Mouse (Mus musculus): ENCODE data around the gene Dach1. TPM values are rescaled to one million over a fixed set of nuclear protein-coding genes. Genes with fewer than 3 reads are reported as not detected.
A peak's percentile ranks its signal among the peaks of the same experiment; 100 is the strongest.

Dach1 gene
- polyA plus RNA-seq (2016; fragmentation: Nextera tagmentation; extraction: Ambion mirVana) = 3.4 and 4.0 TPM in 2 replicates

DNA sequence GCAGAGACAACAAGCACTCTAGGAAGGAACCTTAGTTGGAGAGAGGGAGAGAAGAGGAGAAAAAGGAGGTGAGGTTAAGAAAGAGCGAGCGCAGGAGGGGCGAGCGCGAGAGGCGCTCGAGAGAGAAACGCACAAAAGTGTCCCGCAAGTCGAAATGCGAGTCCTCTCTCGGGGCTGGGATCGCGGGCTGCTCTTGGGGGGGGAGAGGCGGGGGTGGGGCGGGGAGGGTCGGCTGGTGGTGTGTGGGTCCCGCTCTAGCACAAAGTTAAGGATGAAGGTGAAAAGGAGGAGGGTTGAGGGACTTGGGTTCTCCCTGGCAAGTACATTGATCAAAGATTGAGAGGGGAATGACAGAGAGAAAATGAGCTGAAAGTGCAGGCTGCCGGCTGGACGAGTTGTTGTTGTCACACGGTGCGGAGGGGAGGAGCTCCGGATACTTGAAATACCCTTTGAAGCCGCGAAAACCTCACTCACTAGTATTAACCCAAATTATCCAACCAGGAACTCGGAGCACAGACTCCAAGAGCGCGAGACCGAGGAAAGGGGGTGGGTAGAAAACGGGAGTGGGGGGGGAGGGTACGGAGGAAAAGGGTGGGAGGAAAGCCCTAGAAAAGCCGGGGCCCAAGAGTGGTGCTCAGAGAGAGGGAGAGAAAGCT lies at the start of gene Dach1:
Gene Dach1 (minus strand): TSS at position 345 of the 656 bp plus-strand sequence.
- WGBS = 0% methylated on average over 30 of the region's 32 CpGs

GRCm38 (mm10) chr14:98200089-98200488 lies 30.5 kb upstream of the Dach1 start:
- Histone ChIP-seq H3K4me1 (no peaks in the 10 kb centered on the region), H3K9me3 (no peaks in the 10 kb centered on the region), H3K4me3 (no peak overlapping the region), H3K27me3 (ENCODE audit: insufficient read depth, poor library complexity, severe bottlenecking) (no peaks in the 10 kb centered on the region), H3K36me3 (no peaks in the 10 kb centered on the region), H3K27ac (no peak overlapping the region)
- 88% methylated on average over 3 of the region's 3 CpGs for WGBS
- no peak for DNase-seq (ENCODE audit: low spot score)

More for the DNA sequence above, at the start of gene Dach1:
- peak; percentile 88 for DNase-seq (ENCODE audit: low spot score)
- Histone ChIP-seq H3K27me3 (ENCODE audit: insufficient read depth, poor library complexity, severe bottlenecking) (no peaks in the 10 kb centered on the region), H3K27ac (peak within 1 kb of the TSS; percentile 94), H3K4me3 (peak within 1 kb of the TSS; percentile 88), H3K36me3 (no peaks in the 10 kb centered on the region), H3K4me1 (peaks cover 3% of the 10 kb centered on the region; the same call in 1 of the 2 replicates), H3K9me3 (no peaks in the 10 kb centered on the region)

DNA sequence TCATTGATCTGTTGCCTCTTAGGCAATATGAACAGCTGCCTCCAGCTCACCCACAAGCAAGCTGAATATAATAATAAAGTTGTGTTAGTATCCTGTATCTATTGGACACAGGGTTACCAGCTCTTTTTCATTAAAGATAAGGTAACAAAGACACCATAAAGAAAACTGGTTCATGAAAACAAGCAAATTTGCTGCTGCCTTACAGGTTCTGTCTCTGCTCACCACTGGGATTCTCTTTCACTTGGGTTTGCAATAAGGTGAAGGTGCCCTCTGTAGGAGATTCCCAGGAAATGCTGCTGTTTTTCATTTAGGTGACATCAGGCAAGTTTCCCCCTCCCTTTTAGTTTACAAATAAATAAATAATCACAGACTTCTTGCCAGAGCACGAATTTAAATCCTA lies 12.0 kb upstream of the Dach1 start:
- H3K27ac ChIP-seq = no peak overlapping the region
- WGBS = 0% methylated on average over 1 of the region's 1 CpGs
- H3K4me3 ChIP-seq = no peak overlapping the region
- H3K9me3 ChIP-seq = no peaks in the 10 kb centered on the region
- H3K4me1 ChIP-seq = peaks cover 7% of the 10 kb centered on the region; the same call in 1 of the 2 replicates
- H3K36me3 ChIP-seq = no peaks in the 10 kb centered on the region
- H3K27me3 ChIP-seq (ENCODE audit: insufficient read depth, poor library complexity, severe bottlenecking) = no peaks in the 10 kb centered on the region
- no peak for DNase-seq (ENCODE audit: low spot score)

DNA sequence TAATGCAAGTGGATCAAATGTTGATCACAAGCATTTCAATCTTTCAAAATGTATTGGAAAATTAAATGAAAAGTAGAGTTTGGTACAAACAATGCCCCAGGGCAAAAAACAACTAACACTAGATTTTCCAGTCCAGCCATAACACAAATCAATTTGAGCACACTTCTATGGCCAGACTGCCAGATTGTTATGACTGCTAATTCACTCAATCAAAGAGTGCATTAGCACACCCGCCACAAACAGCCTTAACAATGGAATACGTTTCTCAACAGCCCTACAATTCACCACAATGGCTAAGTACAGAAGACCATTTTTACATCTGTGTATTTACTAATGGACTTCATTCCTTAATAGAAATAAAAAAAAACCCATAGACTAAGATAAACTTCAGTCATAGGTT lies 4.3 kb upstream of the Dach1 start:
- H3K4me3 ChIP-seq = no peak overlapping the region
- H3K27ac ChIP-seq = no peak overlapping the region
- no peaks in the 10 kb centered on the region for H3K9me3 ChIP-seq
- 70% methylated on average over 2 of the region's 2 CpGs for whole genome bisulfite sequencing
- DNase-seq (ENCODE audit: low spot score) = no peak
- peaks cover 3% of the 10 kb centered on the region; the same call in 1 of the 2 replicates for H3K4me1 ChIP-seq
- H3K36me3 ChIP-seq = no peaks in the 10 kb centered on the region
- no peaks in the 10 kb centered on the region for H3K27me3 ChIP-seq (ENCODE audit: insufficient read depth, poor library complexity, severe bottlenecking)

- Histone ChIP-seq H3K4me3 (peak overlapping the region; percentile 38), H3K4me1 (peaks cover 3% of the 10 kb centered on the region; the same call in 1 of the 2 replicates), H3K27ac (no peak overlapping the region), H3K36me3 (no peaks in the 10 kb centered on the region), H3K9me3 (no peaks in the 10 kb centered on the region), H3K27me3 (ENCODE audit: insufficient read depth, poor library complexity, severe bottlenecking) (no peaks in the 10 kb centered on the region)
- WGBS = 7% methylated on average over 5 of the region's 5 CpGs
- DNase-seq (ENCODE audit: low spot score) = no peak
Measured at GRCm38 (mm10) chr14:98172394-98172905, 2.9 kb upstream of the Dach1 start.

DNA sequence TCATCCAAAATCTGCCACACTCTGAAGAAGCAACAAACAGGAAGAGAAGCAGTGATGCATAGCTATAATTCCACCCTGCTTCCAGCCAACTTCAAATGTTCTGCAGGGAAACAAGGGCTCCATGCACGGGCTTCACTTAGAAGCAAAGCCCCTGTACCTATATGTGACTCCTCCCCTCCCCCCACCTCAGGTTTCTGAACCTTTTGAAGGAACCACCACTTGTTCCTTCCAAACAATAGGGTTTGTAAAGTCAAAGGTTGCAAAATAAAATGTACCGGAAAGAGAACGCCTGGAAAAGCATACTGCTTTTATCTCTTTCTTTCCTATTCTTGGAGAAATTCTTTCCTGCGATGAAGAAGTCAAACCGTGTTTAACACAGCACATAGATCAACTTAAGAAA lies 2.3 kb upstream of the Dach1 start:
- Histone ChIP-seq H3K36me3 (no peaks in the 10 kb centered on the region), H3K4me3 (peak overlapping the region; percentile 38), H3K9me3 (no peaks in the 10 kb centered on the region), H3K4me1 (peaks cover 3% of the 10 kb centered on the region; the same call in 1 of the 2 replicates), H3K27ac (no peak overlapping the region), H3K27me3 (ENCODE audit: insufficient read depth, poor library complexity, severe bottlenecking) (no peaks in the 10 kb centered on the region)
- DNase-seq (ENCODE audit: low spot score) = no peak
- 6% methylated on average over 5 of the region's 5 CpGs for WGBS

DNA sequence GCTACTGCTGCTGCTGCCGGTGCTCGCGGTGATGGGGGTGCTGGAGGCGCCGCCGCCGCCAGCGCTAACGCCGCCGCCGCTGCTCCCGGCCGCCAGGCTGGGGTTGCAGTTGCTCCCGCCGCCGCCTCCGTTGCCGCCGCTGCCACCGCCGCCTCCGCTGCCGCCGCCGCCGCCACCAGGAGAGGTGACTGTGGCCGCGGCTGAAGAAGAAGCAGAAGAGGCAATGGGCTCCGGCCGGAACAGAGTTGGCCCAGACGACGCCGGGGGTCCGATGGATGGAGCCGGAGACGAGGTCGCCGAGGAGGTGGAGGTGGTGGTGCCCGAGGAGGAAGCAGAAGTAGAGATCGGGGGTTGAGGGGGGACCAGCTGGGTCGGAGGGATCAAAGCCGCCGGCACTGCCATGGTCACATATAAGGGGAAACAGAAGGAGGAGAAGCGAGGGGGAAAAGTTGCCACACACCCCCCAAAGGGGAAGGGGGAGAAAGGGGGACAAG lies 610 bp downstream of the Dach1 start:
- under 1% methylated on average over 45 of the region's 45 CpGs for WGBS

GRCm38 (mm10) chr14:98168039-98168907 lies 1.3 kb downstream of the Dach1 start:
- H3K4me3 ChIP-seq = peak overlapping the region; percentile 88
- H3K9me3 ChIP-seq = no peaks in the 10 kb centered on the region
- H3K27ac ChIP-seq = peak overlapping the region; percentile 94
- H3K27me3 ChIP-seq (ENCODE audit: insufficient read depth, poor library complexity, severe bottlenecking) = no peaks in the 10 kb centered on the region
- under 1% methylated on average over 48 of the region's 48 CpGs for WGBS
- DNase-seq (ENCODE audit: low spot score) = peak; percentile 78
- peaks cover 3% of the 10 kb centered on the region; the same call in 1 of the 2 replicates for H3K4me1 ChIP-seq
- no peaks in the 10 kb centered on the region for H3K36me3 ChIP-seq

More for the DNA sequence above, 610 bp downstream of the Dach1 start:
- DNase-seq (ENCODE audit: low spot score) = peak; percentile 73
- Histone ChIP-seq H3K27ac (peak overlapping the region; percentile 94), H3K4me1 (peaks cover 3% of the 10 kb centered on the region; the same call in 1 of the 2 replicates), H3K4me3 (peak overlapping the region; percentile 88), H3K27me3 (ENCODE audit: insufficient read depth, poor library complexity, severe bottlenecking) (no peaks in the 10 kb centered on the region), H3K9me3 (no peaks in the 10 kb centered on the region), H3K36me3 (no peaks in the 10 kb centered on the region)

DNA sequence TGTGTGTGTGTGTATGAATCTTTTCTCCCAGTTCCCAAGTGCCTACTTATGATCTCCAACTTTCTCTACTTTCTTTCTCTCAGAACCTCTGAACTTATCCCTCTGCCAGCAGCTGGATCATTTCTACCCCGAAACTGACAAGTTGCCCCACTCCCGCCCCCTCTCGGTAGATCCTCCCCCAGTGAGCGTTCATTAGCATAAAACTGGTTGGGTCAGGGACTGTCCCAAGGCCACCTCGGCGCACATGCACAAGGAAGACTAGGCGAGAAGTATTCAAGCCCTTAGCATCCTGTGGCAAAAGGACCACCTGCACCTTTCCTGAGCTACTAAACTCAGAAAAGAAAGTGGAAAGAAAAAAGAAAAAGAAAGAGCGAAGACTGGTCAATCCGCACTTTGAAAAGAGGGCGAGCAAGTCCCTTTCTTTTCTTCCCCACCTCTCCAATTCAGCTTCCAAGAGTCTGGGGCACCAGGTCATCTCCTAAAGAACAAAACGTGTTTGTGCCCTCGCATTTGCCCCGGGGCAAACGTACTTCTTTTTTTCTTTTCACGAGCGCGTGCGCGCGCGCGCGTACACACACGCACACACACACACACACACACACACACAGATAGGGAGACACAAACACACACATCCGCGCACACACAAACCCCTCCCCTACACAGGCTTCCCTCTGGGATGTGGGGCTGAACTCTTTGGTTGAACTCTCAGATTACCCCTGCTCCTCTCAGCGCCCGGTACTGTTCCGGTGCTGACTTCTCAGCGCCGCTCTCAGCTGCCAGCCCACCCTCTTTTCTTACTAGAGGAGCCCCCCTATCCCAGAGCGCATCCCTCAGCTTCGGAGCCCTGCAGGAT lies 2.2 kb downstream of the Dach1 start:
- Histone ChIP-seq H3K9me3 (no peaks in the 10 kb centered on the region), H3K36me3 (no peaks in the 10 kb centered on the region), H3K4me1 (peaks cover 3% of the 10 kb centered on the region; the same call in 1 of the 2 replicates), H3K27ac (peak overlapping the region; percentile 94), H3K4me3 (peak overlapping the region; percentile 88), H3K27me3 (ENCODE audit: insufficient read depth, poor library complexity, severe bottlenecking) (no peaks in the 10 kb centered on the region)
- under 1% methylated on average over 33 of the region's 33 CpGs for WGBS
- peak; percentile 78 for DNase-seq (ENCODE audit: low spot score)

- Histone ChIP-seq H3K4me1 (no peaks in the 10 kb centered on the region; the same call in 1 of the 2 replicates), H3K27ac (peak overlapping the region; percentile 30; the same call in 1 of the 2 replicates), H3K36me3 (no peaks in the 10 kb centered on the region), H3K4me3 (peak overlapping the region; percentile 88), H3K27me3 (ENCODE audit: insufficient read depth, poor library complexity, severe bottlenecking) (no peaks in the 10 kb centered on the region), H3K9me3 (no peaks in the 10 kb centered on the region)
- 70% methylated on average over 10 of the region's 10 CpGs for WGBS
- no peak for DNase-seq (ENCODE audit: low spot score)
Measured at GRCm38 (mm10) chr14:98166318-98166976, 3.1 kb downstream of the Dach1 start.

DNA sequence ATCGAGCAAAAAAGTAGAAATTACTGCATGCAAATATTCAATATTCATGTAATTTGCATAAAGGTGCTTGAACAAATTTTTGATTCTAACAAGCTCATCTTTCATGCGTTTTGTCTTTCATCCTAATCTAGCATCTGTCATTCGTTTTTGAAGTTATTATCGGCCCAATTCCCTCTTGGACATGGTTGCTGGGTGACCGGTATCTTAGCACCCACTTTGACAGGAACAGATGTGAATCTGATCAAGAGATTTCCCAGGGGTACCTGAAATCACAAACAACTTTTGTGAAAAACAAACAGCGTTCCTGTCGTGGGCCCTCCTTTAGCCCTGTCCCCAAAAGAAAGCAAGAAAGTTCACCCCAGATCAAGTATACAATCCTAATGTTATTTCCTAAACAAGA lies 12.8 kb downstream of the Dach1 start:
- H3K4me3 ChIP-seq = no peak overlapping the region
- H3K4me1 ChIP-seq = peaks cover 4% of the 10 kb centered on the region; the same call in 1 of the 2 replicates
- H3K36me3 ChIP-seq = no peaks in the 10 kb centered on the region
- H3K27me3 ChIP-seq (ENCODE audit: insufficient read depth, poor library complexity, severe bottlenecking) = no peaks in the 10 kb centered on the region
- WGBS = 55% methylated on average over 7 of the region's 7 CpGs
- H3K27ac ChIP-seq = no peak overlapping the region
- no peaks in the 10 kb centered on the region for H3K9me3 ChIP-seq
- DNase-seq (ENCODE audit: low spot score) = no peak

Data from heart, embryonic 10.5 days (tissue).